Mouse (Mus musculus) embryonic facial prominence, embryonic 12.5 days (tissue): ENCODE results near the gene Onecut1. TPM values are rescaled to one million over a fixed set of nuclear protein-coding genes. Genes with fewer than 3 reads are reported as not detected.

Experiments used
- ATAC-seq: fragments of 200-750 bp; cut with Nextera tagmentation; 2 replicates; pipeline ENCODE4 v1.8.0; 2017; ENCODE audit not compliant: insufficient number of reproducible peaks, insufficient read depth, low FRiP score, low TSS enrichment
- H3K27ac ChIP-seq: fragments of 300-500 bp; sonication (generic); 2 replicates; pipeline ENCODE4 v1.5.1; 2016; ENCODE audit warnings: mild to moderate bottlenecking
- H3K27me3 ChIP-seq: fragments of 300-500 bp; sonication (generic); 2 replicates; pipeline ENCODE4 v1.6.1; 2016; ENCODE audit warnings: mild to moderate bottlenecking, moderate library complexity
- H3K36me3 ChIP-seq: fragments of 300-500 bp; sonication (generic); 2 replicates; pipeline ENCODE4 v1.6.1; 2016; ENCODE audit warnings: mild to moderate bottlenecking
- H3K4me1 ChIP-seq: fragments of 300-500 bp; sonication (generic); 2 replicates; pipeline ENCODE4 v1.6.1; 2016
- H3K4me2 ChIP-seq: fragments of 300-500 bp; sonication (generic); replicated peaks from 2 replicates; pipeline ENCODE4 v1.6.1; 2016; ENCODE audit warnings: mild to moderate bottlenecking, moderate library complexity
- H3K4me3 ChIP-seq: fragments of 300-500 bp; sonication (generic); 2 replicates; pipeline ENCODE4 v1.5.1; 2016; ENCODE audit warnings: mild to moderate bottlenecking
- H3K9ac ChIP-seq: fragments of 300-500 bp; sonication (generic); 2 replicates; pipeline ENCODE4 v1.6.1; 2016; ENCODE audit warnings: mild to moderate bottlenecking, moderate library complexity
- H3K9me3 ChIP-seq: fragments of 300-500 bp; sonication (generic); 2 replicates; pipeline ENCODE4 v1.6.1; 2016; ENCODE audit warnings: mild to moderate bottlenecking, moderate library complexity
- WGBS: fragments of 180-500 bp; shearing (Covaris S2); methylation state at CpG from one replicate; pipeline ENCODE4 v1.1.7; 2016; 5-methylcytosine and 5-hydroxymethylcytosine counted together
- polyA plus RNA-seq: library from polyadenylated mRNA; unstranded; fragments of >200 nt; fragmentation: Nextera tagmentation; extraction: Ambion mirVana; gene quantifications from 2 replicates; pipeline ENCODE4 v1.2.1, GENCODE M21; 2016

Onecut1 gene
- polyA plus RNA-seq, 1 experiment from 2014 or later, result 0.47 TPM

DNA sequence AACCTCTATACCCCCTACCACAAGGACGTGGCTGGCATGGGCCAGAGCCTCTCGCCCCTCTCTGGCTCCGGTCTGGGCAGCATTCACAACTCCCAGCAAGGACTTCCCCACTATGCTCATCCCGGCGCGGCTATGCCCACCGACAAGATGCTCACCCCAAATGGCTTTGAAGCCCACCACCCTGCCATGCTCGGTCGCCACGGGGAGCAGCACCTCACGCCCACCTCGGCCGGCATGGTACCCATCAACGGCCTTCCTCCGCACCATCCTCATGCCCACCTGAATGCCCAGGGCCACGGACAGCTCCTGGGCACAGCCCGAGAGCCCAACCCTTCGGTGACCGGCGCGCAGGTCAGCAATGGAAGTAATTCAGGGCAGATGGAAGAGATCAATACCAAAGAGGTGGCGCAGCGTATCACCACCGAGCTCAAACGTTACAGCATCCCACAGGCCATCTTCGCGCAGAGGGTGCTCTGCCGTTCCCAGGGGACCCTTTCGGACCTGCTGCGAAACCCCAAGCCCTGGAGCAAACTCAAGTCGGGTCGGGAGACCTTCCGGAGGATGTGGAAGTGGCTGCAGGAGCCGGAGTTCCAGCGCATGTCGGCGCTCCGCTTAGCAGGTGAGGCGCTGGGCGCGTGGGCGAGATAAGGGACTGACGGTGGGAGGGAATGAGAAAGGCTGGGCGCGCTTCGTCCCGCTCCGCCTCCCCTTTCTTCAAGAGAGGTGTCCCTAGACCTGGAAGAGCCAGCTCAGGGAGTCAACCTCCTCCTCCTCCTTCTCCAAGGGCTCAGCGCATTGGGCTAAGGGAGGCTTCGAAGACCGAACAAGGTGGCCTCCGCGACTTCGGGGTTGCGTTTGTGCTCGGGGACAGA, 1.3 kb downstream of the Onecut1 start:
- H3K4me2 ChIP-seq, result peak overlapping the region; percentile 8
- peak overlapping the region; percentile 44 for H3K4me3 ChIP-seq
- H3K36me3 ChIP-seq, result no peaks in the 10 kb centered on the region
- WGBS, result 1% methylated on average over 56 of the region's 56 CpGs
- no peak overlapping the region for H3K9ac ChIP-seq
- ATAC-seq, result no peak; the same call in 1 of the 2 replicates
- peaks cover 96% of the 10 kb centered on the region for H3K27me3 ChIP-seq
- no peaks in the 10 kb centered on the region for H3K9me3 ChIP-seq
- H3K27ac ChIP-seq, result no peak overlapping the region
- H3K4me1 ChIP-seq, result peaks cover 17% of the 10 kb centered on the region; the same call in 1 of the 2 replicates

DNA sequence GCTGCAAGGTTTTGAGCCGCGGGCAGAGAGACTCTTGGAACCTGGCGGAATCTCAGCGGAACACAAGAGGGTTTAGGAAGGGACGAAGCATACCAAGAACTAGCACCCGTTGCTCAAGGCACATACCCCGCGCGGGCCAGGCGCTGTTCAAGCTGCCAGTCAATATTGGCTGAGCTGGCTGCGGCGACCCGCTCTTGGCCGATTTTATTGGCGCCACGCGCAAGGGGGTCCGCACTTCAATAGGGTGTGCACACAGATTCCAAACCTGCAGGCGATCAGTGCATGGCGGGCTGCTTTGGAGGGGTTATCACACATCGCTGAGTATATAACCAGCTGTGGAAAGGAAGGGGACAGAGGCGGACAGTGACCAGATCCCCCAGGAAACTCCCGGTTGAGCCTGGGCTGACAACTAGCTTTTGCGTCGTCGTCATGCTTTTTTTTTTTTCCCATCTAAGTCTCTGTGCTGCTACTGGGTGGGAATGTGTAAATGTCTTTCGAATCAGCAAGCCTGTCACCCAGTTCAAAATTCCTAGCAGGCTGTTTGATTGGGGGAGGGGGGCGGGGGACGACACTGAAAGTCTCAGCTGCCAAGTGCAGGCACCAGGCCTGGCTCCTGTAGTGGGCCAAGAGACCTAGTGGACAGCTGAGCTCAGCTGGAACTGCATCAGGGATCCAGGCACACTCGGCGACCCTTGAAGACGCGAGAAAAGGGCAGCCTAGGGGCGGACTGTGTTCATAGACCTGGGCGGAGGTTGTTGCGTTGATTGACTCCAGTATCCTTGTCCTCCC, 2.1 kb downstream of the Onecut1 start:
- WGBS, result 1% methylated on average over 36 of the region's 36 CpGs
- no peak overlapping the region for H3K9ac ChIP-seq
- H3K36me3 ChIP-seq, result no peaks in the 10 kb centered on the region
- H3K9me3 ChIP-seq, result no peaks in the 10 kb centered on the region
- H3K4me2 ChIP-seq, result peak overlapping the region; percentile 8
- no peak overlapping the region for H3K27ac ChIP-seq
- ATAC-seq, result no peak
- peaks cover 96% of the 10 kb centered on the region for H3K27me3 ChIP-seq
- H3K4me3 ChIP-seq, result peak overlapping the region; percentile 44
- peaks cover 17% of the 10 kb centered on the region; the same call in 1 of the 2 replicates for H3K4me1 ChIP-seq

DNA sequence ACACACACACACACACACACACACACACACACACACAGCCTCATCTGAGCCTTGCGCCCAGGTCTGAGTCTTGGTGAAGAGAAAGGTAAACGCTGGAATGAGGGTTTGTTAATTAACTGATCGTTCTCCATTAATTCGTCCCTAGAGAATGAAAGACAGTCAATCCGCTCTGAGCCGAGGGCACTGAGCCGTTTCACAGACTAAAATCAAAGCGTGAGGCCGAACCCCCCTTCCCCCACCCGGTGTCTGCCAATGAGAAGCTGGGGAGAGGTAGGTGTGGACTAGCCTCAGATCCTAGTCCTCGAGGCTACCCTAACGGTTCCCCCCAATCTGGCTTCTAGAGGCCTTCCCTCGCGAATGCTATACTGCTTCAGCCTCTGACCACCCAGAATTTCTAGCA, 2.8 kb downstream of the Onecut1 start:
- WGBS, result 1% methylated on average over 14 of the region's 14 CpGs
- no peak for ATAC-seq
- Histone ChIP-seq H3K36me3 (no peaks in the 10 kb centered on the region), H3K4me3 (no peak overlapping the region), H3K9ac (no peak overlapping the region), H3K9me3 (no peaks in the 10 kb centered on the region), H3K27me3 (peaks cover 94% of the 10 kb centered on the region), H3K27ac (no peak overlapping the region), H3K4me2 (no peak overlapping the region), H3K4me1 (peaks cover 17% of the 10 kb centered on the region; the same call in 1 of the 2 replicates)

DNA sequence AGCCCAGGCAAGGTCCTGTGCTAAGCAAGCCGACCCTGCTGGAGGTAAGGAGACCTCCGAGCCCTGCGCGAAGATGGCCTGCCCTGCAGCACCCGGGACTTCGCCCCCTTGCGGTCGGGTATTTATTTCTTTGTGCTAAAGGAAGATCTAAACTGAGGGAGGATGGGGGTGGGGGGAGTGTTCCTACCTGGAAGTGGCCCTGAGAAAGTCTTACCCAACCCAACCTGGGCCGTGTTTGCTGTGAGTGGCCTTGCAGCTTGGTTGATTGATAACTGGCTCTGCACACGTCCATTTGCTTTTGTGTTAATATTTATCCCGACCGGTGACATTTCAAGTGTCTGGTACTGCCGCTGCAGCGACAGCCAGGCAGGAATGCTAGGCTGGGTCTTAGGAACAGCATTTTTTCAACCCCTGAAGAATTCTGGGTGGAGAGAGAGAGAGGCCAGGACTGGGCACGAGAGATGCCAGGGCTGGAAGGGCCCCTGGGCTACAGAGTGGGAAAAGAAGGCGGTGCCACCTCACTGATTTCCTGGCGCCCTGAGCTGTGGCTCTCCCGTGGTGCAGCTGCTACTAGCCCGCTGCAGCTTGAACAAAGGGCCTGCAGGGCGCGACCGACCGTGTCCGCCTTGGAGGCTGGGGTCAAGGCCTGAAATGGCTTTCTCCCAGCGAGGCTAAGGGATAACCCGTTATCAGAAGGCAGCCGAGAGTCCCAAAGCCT, 5.0 kb downstream of the Onecut1 start:
- Histone ChIP-seq H3K9me3 (no peaks in the 10 kb centered on the region), H3K4me3 (no peak overlapping the region), H3K36me3 (no peaks in the 10 kb centered on the region), H3K4me1 (peaks cover 10% of the 10 kb centered on the region; the same call in 1 of the 2 replicates), H3K4me2 (no peak overlapping the region), H3K9ac (no peak overlapping the region), H3K27ac (no peak overlapping the region), H3K27me3 (peaks cover 78% of the 10 kb centered on the region)
- 6% methylated on average over 27 of the region's 27 CpGs for WGBS
- ATAC-seq, result no peak

DNA sequence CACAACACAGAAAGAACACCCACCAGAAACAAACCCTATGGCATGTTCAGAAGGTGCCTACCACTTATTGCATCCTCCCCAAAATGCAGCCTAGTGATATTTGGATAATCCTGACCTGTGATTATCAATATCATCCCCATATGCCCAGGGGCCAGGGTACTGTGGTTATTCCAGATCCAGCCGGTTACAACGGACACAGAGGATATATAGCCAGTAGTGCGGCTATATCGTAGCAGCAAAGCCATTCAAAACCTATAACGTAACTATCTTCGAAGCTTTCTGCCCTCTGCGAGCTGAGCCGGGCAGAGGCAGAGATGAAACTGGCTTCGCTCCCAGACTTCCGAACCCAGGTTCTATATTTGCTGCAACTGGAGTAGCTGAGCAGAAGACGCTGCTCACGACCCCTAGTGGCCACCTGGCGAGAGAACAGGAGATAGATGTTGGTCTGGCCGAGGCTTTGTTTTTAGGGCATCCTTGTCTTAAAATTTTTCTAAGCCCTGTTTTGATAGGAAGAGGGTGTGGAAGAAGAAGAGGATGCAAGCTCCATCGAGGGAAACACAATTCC, 6.0 kb downstream of the Onecut1 start:
- 5% methylated on average over 15 of the region's 15 CpGs for WGBS
- Histone ChIP-seq H3K9me3 (no peaks in the 10 kb centered on the region), H3K9ac (no peak overlapping the region), H3K4me3 (no peak overlapping the region), H3K4me2 (no peak overlapping the region), H3K27me3 (peaks cover 73% of the 10 kb centered on the region), H3K4me1 (0 out of 2 replicates have a peak, but pooled peaks cover 3% of the 10 kb centered on the region), H3K36me3 (no peaks in the 10 kb centered on the region), H3K27ac (no peak overlapping the region)
- no peak for ATAC-seq

DNA sequence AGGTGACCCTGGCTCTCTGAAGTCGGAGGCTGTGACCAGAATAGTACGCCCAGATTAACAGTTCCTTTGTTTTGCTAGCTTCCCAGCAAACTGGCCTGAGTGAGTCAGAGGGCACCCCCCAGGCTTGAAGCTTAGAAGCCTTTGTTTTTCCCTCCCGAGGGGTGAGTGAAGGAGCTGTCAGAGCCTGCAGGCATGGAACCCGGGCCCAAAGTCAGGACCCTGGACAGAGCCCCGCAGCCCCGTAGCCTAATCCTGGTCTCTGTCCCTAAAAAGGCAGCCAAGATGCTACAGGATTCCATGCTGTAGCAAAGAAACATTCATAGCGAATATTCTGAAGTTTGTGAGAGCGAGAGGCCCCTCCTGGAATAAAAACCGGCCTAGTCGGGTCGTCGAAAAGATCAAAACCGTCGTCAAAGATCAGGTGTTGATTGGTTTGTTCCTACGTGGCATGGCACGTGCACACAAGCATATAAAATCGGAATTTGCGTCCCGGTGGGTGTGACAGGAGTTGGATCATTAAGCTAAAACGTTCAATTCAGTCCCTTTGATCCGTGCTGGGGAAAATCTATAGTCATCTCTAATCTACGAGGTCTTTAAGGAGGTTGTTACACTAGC, 6.7 kb downstream of the Onecut1 start:
- Histone ChIP-seq H3K4me3 (no peak overlapping the region), H3K9ac (no peak overlapping the region), H3K27me3 (peaks cover 65% of the 10 kb centered on the region), H3K4me2 (no peak overlapping the region), H3K4me1 (no peaks in the 10 kb centered on the region), H3K27ac (no peak overlapping the region), H3K36me3 (no peaks in the 10 kb centered on the region), H3K9me3 (no peaks in the 10 kb centered on the region)
- WGBS, result 6% methylated on average over 22 of the region's 22 CpGs
- no peak for ATAC-seq

DNA sequence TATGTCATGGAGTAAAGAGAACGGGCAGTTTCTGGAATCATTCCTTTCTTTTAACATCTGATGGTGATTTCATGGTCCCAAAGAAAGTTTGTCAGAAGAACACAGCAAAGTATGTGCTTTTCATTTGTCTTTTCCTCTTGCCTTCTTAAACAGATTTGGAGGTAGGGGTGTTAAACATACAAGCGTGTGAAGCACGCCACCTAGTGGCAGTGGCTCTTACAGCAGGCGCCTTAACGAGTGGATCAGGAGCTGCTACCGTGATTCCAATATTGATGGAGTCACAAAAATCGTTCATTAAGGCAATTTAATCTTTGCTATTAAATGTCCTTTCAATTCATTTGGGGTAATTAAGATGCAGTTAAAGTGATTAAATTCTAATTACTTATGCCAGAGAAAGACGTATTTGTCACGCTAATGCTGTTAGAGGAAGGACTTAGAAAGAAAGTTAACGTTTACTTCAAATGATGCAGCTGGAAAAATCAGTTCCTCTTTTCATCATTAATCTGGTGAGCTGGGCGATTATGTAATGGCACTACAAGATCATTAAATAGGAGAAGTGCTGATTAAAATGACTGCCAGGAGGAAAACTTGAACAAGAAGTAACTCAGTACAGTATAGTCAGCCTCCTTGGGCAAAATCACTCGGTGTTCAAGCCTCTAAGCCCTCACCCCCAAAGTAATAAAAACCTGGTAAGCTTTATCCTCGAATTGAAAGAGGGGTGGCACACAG, 9.4 kb downstream of the Onecut1 start:
- Histone ChIP-seq H3K4me3 (no peak overlapping the region), H3K27ac (no peak overlapping the region), H3K9me3 (no peaks in the 10 kb centered on the region), H3K4me2 (no peak overlapping the region), H3K4me1 (no peaks in the 10 kb centered on the region), H3K27me3 (peaks cover 42% of the 10 kb centered on the region), H3K9ac (no peak overlapping the region), H3K36me3 (no peaks in the 10 kb centered on the region)
- no peak for ATAC-seq
- 20% methylated on average over 13 of the region's 13 CpGs for WGBS

DNA sequence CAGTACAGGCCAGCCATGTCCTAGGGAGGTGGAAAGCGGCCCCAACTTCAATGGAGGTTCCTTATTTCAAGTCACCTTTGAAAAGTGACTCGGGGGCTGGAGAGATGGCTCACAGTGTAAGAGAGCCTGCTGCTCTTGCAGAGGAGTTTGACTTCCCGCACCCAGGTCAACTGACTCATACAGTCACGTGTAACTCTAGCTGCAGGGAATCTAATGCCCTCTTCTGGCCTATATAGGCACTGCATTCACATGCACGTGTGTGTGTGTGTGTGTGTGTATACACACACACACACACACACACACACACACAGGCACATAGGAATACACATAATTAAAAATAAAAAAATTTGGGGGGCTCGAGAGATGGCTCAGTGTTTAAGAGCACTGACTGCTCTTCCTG, 14.6 kb downstream of the Onecut1 start:
- Histone ChIP-seq H3K4me1 (no peaks in the 10 kb centered on the region), H3K4me2 (no peak overlapping the region), H3K36me3 (no peaks in the 10 kb centered on the region), H3K27me3 (peaks cover 10% of the 10 kb centered on the region; the same call in 1 of the 2 replicates), H3K27ac (no peak overlapping the region), H3K9me3 (no peaks in the 10 kb centered on the region), H3K9ac (no peak overlapping the region), H3K4me3 (no peak overlapping the region)
- no peak for ATAC-seq
- WGBS, result 72% methylated on average over 6 of the region's 6 CpGs

DNA sequence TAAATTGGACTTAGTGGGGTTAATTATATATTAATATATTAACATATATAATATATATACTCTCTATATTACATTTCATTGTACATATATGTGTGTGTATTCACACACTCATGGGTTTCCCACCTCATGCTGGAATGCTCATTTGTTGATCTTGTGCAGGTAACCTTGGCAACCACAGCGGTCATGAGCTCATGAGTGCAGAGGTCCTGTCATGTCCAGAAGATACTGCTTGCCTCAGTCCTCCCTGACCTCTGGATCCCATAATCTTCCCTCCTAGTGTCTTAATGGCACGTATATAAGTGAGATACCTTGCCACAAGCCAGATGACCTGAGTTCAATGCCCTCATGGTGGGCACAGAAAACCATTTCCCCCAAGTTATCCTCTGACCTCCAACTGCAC, 16.0 kb downstream of the Onecut1 start:
- Histone ChIP-seq H3K9ac (no peak overlapping the region), H3K36me3 (no peaks in the 10 kb centered on the region), H3K4me3 (no peak overlapping the region), H3K4me1 (no peaks in the 10 kb centered on the region), H3K4me2 (no peak overlapping the region), H3K27ac (no peak overlapping the region), H3K9me3 (no peaks in the 10 kb centered on the region), H3K27me3 (peaks cover 3% of the 10 kb centered on the region; the same call in 1 of the 2 replicates)
- 80% methylated on average over 2 of the region's 2 CpGs for WGBS
- no peak for ATAC-seq

DNA sequence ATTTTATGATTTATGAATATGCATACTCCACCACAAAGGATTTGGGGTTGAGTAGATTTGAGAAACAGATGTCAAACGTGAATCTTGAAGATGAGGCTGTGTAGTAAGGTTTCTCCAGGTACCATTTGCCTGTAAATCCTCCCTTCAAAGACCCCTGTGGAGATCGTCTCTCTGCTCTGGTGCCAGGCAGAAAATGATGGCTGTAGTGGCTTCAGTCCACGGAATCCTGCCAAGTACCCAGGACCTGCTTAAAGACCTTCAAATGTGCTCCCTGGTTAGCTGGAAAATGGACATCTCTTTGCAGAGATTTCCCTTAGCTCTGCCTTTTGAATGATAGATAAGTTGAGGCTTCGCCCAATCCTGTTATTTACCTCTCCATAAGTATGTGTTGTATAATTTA, 26.1 kb downstream of the Onecut1 start:
- Histone ChIP-seq H3K4me2 (no peak overlapping the region), H3K9ac (no peak overlapping the region), H3K27ac (no peak overlapping the region), H3K27me3 (no peaks in the 10 kb centered on the region; the same call in 1 of the 2 replicates), H3K4me3 (no peak overlapping the region), H3K36me3 (no peaks in the 10 kb centered on the region), H3K4me1 (no peaks in the 10 kb centered on the region), H3K9me3 (no peaks in the 10 kb centered on the region)
- whole genome bisulfite sequencing, result 75% methylated on average over 4 of the region's 4 CpGs
- no peak for ATAC-seq
